Mouse (Mus musculus) gastrocnemius, postnatal 14 days (tissue): ENCODE data around the gene Cmtm2b. TPM values are rescaled to one million over a fixed set of nuclear protein-coding genes. Genes with fewer than 3 reads are reported as not detected.
"Not testable (repeated sequence)": the region's sequence is repeated elsewhere in the genome, so short reads cannot be mapped to it uniquely, and the experiment has no call there.

Source experiments
- DNase-seq: peaks from one replicate; pipeline ENCODE4 v3.0.0; 2021; ENCODE audit warnings: mixed read lengths
- intact Hi-C: fragments of 180-260 bp; cut with DNase I; formaldehyde crosslinking; loops from one replicate; pipeline ENCODE4 v1.15.1; 2025; ENCODE audit warnings: low total_unique reads
- long read RNA-seq, 2 experiments: library from polyadenylated mRNA; stranded (forward); transcript quantifications; one replicate each; pipeline ENCODE4 v2.0.0; 2021
- total RNA-seq, 2 experiments: library from RNA; stranded (reverse); gene quantifications; 2 replicates each; pipeline ENCODE4 v1.2.3; 2021

Cmtm2b gene
- total RNA-seq: not detected
- long read RNA-seq, experiment 1: 0 reads
- long read RNA-seq, experiment 2: 0 reads

DNA sequence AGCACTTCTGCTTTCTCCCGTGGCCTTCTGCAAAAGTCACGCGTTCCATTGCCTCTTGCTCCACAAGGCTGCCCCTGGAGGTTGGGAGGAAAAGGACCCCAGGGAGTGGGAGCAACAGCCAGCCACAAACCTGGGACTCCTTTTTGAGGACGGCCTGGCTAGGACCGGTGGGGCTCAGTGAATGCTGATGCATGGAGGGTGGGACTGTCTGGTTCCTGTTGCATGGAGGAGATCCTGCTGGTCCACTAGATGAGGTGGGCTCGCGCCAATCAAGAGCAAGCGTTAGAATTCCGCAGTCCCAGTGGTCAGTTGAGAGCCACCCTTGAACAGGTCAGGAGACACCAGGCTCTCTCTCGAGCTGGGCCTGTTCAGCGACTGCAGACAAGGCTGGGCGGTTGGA lies at the start of gene Cmtm2b:
Gene Cmtm2b (plus strand): TSS at position 301 of the 400 bp plus-strand sequence.
- intact Hi-C loops, DNase-seq: not testable (repeated sequence)

DNA sequence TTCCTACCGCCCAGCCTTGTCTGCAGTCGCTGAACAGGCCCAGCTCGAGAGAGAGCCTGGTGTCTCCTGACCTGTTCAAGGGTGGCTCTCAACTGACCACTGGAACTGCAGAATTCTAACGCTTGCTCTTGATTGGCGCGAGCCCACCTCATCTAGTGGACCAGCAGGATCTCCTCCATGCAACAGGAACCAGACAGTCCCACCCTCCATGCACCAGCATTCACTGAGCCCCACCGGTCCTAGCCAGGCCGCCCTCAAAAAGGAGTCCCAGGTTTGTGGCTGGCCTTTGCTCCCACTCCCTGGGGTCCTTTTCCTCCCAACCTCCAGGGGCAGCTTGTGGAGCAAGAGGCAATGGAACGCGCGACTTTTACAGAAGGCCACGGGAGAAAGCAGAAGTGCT lies 28.9 kb upstream of the Cmtm2b start, which contains the start of gene Cmtm2a:
Gene Cmtm2a (minus strand): TSS at position 101 of the 400 bp plus-strand sequence.
- DNase-seq: not testable (repeated sequence)
- intact Hi-C loops: loop anchor here (5.0 kb wide), 1 partner anchor 39 kb away; no protein-coding TSS in a partner anchor

DNA sequence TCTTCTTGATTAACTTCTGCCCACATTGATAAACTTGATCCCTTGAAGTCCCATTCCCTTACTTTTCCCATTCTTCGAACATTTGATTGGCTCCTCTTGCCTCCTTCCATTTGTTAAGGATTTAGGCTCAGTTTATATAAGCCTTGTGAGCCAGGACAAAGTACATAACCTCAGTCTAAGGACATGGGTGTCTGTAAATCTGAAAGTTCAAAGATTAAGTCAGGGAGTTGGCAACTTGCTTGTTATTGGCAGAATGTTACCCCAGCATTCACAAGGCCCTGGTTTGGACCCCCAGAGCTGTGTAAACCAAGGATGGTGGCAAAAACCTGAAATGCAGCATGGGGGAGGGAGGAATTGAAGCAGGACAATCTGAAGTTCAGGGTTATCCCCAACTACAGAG lies 27.6 kb upstream of the Cmtm2b start:
- intact Hi-C loops: loop anchor here (5.0 kb wide), 1 partner anchor 38 kb away; no protein-coding TSS in a partner anchor
- DNase-seq: no peak

DNA sequence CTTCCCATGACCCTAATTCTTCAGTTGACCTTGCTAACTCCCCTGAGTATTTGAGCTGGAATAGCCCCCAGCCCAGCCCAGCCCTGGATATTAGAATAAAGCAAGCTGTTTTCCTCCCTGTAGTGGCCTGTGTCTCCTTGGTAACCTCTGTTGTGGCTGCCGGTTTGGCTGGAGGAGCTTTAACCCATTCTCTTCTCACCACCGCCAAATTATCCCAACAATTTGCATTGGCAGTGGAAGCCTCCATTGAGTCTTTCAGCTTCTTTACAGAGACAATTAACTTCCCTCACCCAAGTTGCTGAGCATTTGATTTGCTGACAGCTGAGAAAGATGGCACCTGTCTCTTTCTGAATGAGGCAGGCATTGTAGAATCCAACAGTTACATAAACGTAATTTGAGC lies 20.5 kb upstream of the Cmtm2b start:
- DNase-seq: peak; percentile 7

DNA sequence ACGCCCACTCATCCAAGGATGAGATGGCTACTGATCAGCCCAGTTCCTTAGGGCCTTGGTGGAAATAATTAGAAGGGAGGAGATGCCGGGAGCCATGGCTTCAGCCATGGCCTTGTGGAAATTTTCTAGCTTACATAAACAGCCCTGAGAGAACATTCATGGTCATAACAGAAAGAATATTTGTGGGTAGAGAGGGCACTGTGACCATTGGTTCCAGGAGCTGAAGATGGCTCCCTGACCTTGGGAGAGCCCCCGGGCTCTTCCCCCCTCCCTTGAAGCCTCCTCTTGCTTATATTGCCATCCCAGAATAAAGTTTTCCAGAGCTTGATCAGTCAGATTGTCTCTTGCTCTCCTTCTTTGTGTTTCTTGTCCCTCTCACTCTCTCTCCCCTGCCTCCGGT lies 19.5 kb upstream of the Cmtm2b start:
- intact Hi-C loops: not testable (repeated sequence)

More for the DNA sequence above, 20.5 kb upstream of the Cmtm2b start:
- intact Hi-C loops: not testable (repeated sequence)

DNA sequence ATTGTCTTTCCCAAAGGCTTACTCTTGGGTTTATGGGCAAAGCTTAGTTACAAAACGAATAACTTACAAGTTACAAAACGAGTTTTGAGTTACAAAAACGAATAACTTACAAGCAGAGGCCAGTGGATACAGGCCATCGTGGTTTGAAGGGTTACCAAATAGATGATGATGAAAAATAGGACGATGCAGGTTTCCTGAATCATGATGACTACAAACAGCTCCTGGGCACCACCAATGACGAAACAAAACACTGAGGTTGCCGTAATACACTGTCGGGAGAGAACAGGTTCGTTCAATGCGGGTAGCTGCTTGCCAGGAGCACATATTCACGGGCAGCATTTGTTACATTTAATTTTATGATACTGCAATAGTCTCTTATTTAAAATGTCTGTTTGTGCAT lies 17.1 kb upstream of the Cmtm2b start:
- intact Hi-C loops: no loop called here

More for the DNA sequence above, 19.5 kb upstream of the Cmtm2b start:
- DNase-seq: not testable (repeated sequence)

DNA sequence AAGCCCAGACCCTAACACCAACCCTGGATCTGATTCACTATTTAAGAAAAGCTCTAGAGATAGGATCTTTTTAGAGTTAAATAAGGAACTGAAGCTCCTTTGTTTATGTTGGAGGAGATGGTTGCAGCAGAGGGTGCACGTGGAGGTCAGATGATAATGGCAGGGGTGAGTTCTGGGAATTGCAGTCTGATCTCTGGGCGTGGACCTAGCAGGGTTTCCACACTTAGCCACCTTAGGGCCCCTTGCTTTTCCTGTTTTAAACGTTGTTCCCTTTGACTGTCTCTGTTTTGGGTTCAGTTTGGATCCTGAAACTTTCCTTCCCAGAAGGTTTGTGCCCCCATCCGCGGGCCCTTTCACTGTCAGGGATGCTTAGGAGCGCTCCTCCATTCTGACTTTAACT lies 13.7 kb upstream of the Cmtm2b start:
- intact Hi-C loops, DNase-seq: not testable (repeated sequence)

More for the DNA sequence above, 17.1 kb upstream of the Cmtm2b start:
- DNase-seq: no peak

DNA sequence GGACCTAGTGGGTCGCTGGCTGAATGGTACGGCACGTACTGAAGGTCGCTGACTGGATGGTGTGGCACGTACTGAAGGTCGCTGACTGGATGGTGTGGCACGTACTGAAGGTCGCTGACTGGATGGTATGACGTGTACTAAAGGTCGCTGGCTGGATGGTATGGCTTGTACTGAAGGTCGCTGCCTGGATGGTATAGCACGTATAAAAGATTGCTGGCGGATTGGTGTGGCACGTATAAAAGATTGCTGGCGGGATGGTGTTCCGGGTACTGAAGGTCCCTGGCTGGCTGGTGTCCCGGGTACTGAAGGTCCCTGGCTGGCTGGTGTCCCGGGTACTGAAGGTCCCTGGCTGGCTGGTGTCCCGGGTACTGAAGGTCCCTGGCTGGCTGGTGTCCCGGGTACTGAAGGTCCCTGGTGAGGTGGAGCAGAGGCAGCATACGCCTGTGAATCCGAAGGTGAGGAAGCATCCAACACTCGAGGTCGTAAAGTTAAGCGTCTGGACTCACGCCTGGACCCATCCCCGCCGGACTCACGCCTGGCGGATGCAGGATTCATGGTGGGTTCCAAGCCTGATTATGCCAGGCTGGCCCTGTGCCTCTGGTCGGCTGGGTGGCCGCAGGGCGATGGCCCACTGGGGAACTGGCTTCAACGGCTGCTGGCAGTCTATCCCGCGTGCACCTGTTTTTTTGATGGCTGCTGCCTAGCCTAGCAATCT lies 12.4 kb upstream of the Cmtm2b start, which contains the start of the genes Gm45711 and Cmtm1:
Gene Gm45711 (minus strand): TSS at position 641 of the 715 bp plus-strand sequence.
Gene Cmtm1 (minus strand): TSS at position 705 of the 715 bp plus-strand sequence.
- intact Hi-C loops: not testable (repeated sequence)
- peak; percentile 66 for DNase-seq

DNA sequence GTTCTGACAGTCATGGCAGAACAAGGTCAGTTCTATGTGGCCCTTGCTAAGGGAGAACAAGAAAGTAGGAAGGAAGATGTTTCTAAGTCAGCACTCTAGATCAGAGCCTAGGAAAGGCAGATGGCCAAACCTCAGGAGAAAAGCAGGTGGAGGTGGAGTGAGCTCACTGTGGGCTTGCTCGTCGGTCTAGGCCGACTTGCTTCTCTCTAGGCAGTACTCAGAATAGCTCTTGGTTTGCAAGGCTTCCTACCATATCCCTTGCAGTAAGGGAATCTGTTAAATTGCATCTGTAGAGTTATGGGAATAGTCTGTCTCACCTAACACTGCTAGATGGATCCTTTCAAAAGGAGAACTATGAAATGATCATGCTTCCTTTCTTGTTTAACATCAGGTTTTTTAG lies 10.0 kb upstream of the Cmtm2b start:
- intact Hi-C loops, DNase-seq: not testable (repeated sequence)

DNA sequence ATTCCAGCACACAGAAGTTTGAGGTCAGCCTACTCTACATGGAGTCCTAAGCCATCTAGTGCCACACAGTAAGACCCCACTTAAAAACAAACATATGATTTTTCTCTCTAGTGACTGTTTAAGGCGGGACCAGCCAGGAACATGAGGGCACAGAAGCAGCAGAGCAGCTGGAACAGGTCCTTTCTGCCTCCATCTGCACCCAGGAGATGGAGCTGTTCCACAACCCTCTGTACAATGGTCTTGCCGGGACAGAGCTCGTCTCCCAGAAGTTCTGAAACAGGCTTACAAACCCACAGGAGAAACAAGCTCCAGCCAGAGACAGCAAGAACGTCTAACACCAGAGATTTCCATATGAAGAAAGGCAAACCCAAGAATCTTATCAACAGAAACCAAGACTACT lies 8.7 kb upstream of the Cmtm2b start:
- DNase-seq: peak; percentile 8
- intact Hi-C loops: no loop called here

DNA sequence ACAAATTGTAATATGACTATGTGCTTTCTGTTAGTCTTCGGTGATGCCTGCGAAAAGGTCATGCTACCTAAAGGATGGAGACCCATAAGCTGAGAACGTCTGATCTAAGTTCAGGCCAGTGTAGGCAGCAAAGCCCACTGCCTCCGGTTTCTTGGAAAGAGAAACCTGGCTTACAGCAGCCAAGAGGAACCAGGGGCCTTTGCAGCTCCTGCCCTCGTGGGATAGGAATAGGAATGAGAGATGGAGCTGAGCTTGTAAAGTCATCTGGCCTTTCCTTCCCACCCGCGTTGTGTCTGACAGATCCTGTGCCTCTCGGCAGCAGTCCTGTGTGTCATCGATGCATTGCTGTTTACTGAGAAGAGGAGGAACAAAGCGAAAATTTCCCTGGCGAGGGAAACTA lies 763 bp upstream of the Cmtm2b start, which contains the start of gene Gm11020:
Gene Gm11020 (plus strand): TSS at position 301 of the 400 bp plus-strand sequence.
- intact Hi-C loops, DNase-seq: not testable (repeated sequence)

DNA sequence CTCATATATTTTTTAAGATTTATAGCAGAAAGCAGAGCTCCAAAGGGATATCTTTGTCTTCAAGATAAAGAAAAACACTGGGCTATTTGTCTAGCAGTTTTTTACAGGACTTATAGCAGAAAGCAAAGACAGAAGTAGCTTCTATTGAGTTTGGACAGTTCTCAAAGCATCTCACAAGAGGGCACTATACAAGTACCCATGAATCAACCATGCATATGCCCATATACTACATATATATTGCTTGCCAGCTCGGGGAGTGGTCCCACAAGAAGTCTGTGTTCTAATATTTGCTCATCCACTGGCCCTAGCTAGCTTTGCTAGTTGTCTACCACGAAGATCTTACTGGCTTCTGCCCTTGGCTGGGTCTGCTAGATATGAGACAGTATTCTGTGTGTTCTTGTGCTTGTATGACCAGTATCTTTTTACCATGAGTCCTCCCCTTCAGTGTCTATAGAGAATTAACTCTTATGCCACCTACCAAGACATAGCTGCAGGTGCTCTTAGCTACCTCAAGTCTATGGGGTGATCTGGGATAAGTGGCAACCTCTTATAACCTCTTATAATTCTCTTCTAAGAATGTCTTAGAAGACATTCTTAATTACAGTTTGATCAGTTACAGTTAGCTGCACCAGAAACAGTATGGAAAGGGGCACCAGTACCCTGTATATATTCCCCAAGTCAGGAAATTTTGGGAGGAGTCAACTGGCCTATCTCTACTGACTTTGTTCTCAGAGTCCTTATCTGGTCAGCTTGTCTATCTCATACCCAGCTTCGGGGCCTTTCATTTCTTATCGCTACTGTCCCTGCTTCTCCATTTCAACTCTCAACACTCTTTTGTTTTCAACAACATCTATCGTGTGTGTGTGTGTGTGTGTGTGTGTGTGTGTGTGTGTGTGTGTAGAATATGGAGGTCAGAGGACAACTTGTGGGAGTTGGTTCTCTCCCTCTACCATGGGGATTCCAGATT lies 10.9 kb downstream of the Cmtm2b start:
- DNase-seq: no peak
- intact Hi-C loops: loop anchor here (5.0 kb wide), 1 partner anchor 41 kb away; the partner anchor contains the start of gene Cmtm2a

DNA sequence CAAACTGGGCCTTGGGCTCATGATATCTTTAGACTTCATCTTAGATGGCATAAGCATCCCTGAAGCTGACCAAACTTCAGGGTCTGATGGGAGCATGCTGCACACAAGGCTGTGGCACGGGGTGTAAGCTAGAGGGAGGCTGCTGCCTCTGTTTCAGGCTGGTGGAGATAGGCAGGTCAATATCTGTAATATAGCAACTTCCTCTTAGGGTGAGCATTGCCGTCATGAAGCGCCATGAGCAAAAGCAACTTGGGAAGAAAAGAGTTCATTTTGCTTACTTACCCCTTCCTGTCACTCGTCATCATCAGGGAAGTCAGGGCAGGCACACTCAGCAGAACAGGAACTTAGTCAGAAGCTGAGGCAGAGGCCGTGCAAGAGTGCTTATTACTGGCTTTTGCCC lies 11.8 kb downstream of the Cmtm2b start:
- DNase-seq: no peak
- intact Hi-C loops: loop anchor here (5.0 kb wide), 1 partner anchor 41 kb away; the partner anchor contains the start of gene Cmtm2a

DNA sequence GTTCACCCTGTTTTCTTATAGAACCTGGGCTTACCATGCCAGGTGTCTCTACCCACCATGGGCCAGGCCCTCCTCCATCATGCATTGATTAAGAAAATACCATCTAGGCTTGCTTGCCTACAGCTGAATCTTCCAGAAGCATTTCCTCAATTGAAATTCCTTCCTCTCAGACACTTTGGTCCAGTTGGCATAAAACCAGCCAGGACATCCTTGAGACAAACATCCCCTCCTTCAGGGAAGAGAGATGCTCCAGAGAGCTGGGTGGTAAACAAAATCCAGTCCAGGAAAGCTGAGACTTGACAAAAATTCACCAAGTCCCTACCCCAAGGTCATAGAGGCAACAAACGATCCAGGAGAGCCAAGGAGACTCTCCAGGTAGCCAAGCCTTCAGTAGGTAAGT lies 12.2 kb downstream of the Cmtm2b start:
- intact Hi-C loops: loop anchor here (5.0 kb wide), 1 partner anchor 42 kb away; the partner anchor contains the start of gene Cmtm2a
- no peak for DNase-seq

DNA sequence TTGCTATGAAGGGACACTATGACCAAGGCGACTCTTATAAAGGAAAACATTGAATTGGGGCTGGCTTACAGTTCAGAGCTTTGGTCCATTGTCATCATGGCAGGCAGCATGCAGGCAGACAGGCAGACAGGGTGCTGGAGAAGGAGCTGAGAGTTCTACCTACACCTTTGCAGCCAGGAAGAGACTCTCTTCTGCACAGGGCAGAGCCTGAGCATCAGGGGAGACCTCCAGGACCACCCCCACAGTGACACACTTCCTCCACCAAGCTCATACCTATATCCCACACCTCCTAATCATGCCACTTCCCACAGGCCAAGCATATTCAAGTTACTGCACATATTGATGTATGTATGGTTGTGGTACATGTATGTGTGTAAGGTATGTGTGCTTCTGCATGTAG lies 14.8 kb downstream of the Cmtm2b start:
- intact Hi-C loops: no loop called here
- no peak for DNase-seq

DNA sequence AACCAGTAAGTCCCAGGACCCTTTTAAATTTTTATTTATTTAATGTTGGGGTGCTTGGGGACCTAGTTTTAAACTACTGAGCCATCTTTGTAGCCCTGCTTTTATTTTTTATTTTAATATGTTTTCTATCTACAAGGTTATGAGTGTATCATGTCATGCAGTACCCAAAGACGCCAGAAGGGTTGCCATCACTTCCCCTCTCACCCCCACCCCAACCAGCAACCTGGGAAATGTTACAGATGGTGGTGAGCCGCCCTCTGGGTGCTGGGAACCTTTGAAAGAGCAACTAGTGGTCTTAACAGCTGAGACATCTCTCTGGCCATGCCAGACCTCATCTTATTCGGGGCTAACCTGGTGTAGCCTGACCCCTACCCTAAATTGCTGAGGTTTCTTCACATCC lies 15.9 kb downstream of the Cmtm2b start:
- no peak for DNase-seq
- intact Hi-C loops: no loop called here

DNA sequence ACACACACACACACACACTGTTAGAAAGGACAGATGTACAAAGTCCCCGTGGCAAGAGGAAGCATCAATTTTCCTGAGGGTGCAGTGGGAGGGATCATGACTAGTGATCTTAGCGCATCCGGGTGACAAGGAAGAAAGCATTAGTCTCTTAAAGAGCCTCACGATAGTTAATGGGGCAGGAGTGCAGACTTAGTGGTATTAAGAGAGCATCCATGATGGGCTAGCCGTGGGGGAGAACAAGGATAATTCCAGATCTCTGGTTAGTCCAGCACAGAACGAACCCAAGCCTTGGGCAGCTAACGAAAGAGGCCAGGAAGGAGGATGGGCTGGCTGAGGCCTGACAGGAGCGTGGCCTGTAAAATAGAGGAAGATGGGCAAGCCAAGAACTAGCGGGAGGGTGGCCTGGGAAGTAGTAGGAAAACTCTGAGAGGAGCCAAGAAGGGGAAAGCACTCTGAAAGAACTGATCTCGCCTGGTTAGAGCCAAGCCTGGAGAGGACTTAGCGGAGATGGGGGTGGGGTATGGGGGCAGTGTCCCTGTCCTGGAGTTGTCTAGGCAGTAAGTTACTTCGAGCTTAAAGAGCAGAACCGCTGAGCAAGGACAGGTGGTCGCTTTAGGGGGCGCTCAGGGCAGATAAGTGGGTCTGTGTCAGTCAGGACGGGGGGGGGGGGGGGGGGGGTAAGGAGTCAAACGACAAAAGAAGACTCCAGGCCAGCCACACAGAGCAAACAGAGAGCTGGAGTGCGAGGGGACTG lies 17.4 kb downstream of the Cmtm2b start, which contains the start of gene Cmtm3:
Gene Cmtm3 (plus strand): TSS at position 182 of the 754 bp plus-strand sequence.
- DNase-seq: peak; percentile 49
- intact Hi-C loops: no loop called here

DNA sequence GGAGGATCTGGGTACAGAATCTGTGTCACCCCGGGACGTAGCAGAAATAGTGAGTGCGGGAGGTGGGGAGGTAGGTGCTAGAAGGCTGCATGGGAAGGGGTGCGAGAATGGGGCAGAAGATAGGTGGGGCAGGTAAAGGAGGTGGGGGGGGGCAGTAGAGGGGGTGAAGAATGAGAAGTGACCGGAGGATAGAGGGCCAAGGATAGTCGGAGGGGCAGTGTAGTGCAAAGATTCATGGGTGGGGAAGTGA lies 17.9 kb downstream of the Cmtm2b start:
- DNase-seq: peak; percentile 16

More for the DNA sequence above, 17.9 kb downstream of the Cmtm2b start:
- intact Hi-C loops: loop anchor here (5.0 to 10.0 kb wide), 4 partner anchors 65 to 225 kb away; partner anchors contain the start of gene Cklf
